Mouse (Mus musculus) hindbrain, embryonic 11.5 days (tissue): ENCODE results near the gene Sacs. TPM values are rescaled to one million over a fixed set of nuclear protein-coding genes. Genes with fewer than 3 reads are reported as not detected.

ENCODE experiments used
- ATAC-seq: fragments of 200-750 bp; cut with Nextera tagmentation; 2 replicates; pipeline ENCODE4 v1.8.0; 2017; ENCODE audit warnings: mild to moderate bottlenecking, moderate TSS enrichment, moderate library complexity; ENCODE audit not compliant: low FRiP score
- DNase-seq: peaks from one replicate; pipeline ENCODE4 v3.0.0-alpha.2; 2015; ENCODE audit warnings: low spot score
- H3K27ac ChIP-seq: fragments of 300-500 bp; sonication (generic); 2 replicates; pipeline ENCODE4 v1.5.1; 2014; ENCODE audit warnings: mild to moderate bottlenecking, low read depth, low read length
- H3K27me3 ChIP-seq: fragments of 300-500 bp; sonication (generic); 2 replicates; pipeline ENCODE4 v1.6.1; 2014; ENCODE audit warnings: mild to moderate bottlenecking, low read length, moderate library complexity, mixed read lengths; ENCODE audit not compliant: control insufficient read depth, insufficient read depth
- H3K36me3 ChIP-seq: fragments of 300-500 bp; sonication (generic); 2 replicates; pipeline ENCODE4 v1.6.1; 2014; ENCODE audit warnings: mild to moderate bottlenecking, low read length, moderate library complexity, mixed read lengths; ENCODE audit not compliant: control insufficient read depth, insufficient read depth
- H3K4me1 ChIP-seq: fragments of 300-500 bp; sonication (generic); replicated peaks from 2 replicates; pipeline ENCODE4 v1.6.1; 2014; ENCODE audit warnings: low read length, mixed read lengths; ENCODE audit not compliant: control insufficient read depth, insufficient read depth
- H3K4me2 ChIP-seq: fragments of 300-500 bp; sonication (generic); replicated peaks from 2 replicates; pipeline ENCODE4 v1.6.1; 2014; ENCODE audit warnings: mild to moderate bottlenecking, low read depth, low read length
- H3K4me3 ChIP-seq: fragments of 300-500 bp; sonication (generic); 2 replicates; pipeline ENCODE4 v1.5.1; 2014; ENCODE audit warnings: low read depth, low read length
- H3K9ac ChIP-seq: fragments of 300-500 bp; sonication (generic); 2 replicates; pipeline ENCODE4 v1.6.1; 2014; ENCODE audit warnings: low read depth, low read length
- H3K9me3 ChIP-seq: fragments of 300-500 bp; sonication (generic); 2 replicates; pipeline ENCODE4 v1.6.1; 2016; ENCODE audit warnings: low read length; ENCODE audit not compliant: control insufficient read depth
- WGBS: fragments of 180-500 bp; shearing (Covaris S2); extraction: QIAGEN DNeasy Blood & Tissue Kit; methylation state at CpG from one replicate; pipeline ENCODE4 v1.1.7; 2014; 5-methylcytosine and 5-hydroxymethylcytosine counted together
- polyA plus RNA-seq: library from polyadenylated mRNA; unstranded; fragments of >200 nt; fragmentation: Nextera tagmentation; extraction: Ambion mirVana; gene quantifications from 2 replicates; pipeline ENCODE4 v1.2.1, GENCODE M21; 2014

Gene Sacs
- polyA plus RNA-seq, 1 experiment from 2014 or later = 8.3 TPM

DNA sequence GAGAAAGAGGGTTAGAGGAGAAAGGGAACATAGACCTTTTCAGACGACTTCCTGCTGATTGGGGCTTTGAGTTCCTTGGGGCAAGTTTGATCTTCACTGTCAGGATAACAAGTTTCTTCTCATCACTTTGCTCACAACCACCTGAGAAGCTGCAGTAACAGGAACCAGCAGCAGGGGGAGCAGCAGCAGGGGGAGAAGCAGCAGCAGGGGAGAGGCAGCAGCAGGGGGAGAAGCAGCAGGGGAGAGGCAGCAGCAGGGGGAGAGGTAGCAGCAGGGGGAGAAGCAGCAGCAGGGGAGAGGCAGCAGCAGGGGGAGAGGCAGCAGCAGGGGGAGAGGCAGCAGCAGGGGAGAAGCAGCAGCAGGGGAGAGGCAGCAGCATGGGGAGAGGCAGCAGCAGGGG, 139.0 kb downstream of the Sacs start:
- Histone ChIP-seq H3K9me3 (no peaks in the 10 kb centered on the region), H3K4me3 (no peak overlapping the region), H3K4me2 (no peak overlapping the region), H3K27me3 (peaks cover 16% of the 10 kb centered on the region), H3K36me3 (no peaks in the 10 kb centered on the region), H3K4me1 (no peaks in the 10 kb centered on the region), H3K27ac (no peak overlapping the region), H3K9ac (no peak overlapping the region)
- DNase-seq (peak; percentile 54), ATAC-seq (no peak)
- 38% methylated on average over 1 of the region's 1 CpGs for WGBS

DNA sequence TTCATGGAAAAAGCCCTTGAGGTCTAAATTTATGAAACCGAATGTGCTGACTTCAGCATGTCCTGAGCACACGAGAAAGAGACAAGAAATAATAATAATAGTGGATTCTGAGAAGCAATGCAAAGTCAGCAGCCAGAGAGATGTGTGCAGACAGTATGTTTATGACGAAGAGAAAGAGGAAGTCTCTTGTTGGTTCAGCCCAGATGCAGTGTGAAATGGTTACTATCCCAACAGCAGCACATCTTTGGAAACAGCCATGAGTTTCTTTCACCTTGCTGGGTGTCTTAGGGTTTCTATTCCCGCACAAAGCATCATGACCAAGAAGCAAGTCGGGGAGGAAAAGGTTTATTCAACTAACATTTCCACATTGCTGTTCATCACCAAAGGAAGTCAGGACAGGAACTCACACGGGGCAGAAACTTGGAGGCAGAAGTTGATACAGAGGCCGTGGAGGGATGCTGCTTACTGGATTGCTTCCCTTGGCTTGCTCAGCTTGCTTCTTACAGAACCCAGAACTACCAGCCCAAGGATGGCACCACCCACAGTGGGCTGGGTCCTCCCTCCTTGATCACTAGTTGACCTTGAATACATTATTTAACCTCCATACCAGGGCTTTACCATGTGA, 140.5 kb downstream of the Sacs start:
- H3K27ac ChIP-seq = no peak overlapping the region
- no peaks in the 10 kb centered on the region for H3K9me3 ChIP-seq
- ATAC-seq = no peak
- H3K4me3 ChIP-seq = no peak overlapping the region
- no peak overlapping the region for H3K4me2 ChIP-seq
- H3K27me3 ChIP-seq = peaks cover 16% of the 10 kb centered on the region
- H3K9ac ChIP-seq = no peak overlapping the region
- no peaks in the 10 kb centered on the region for H3K4me1 ChIP-seq
- DNase-seq = no peak
- WGBS = 89% methylated on average over 7 of the region's 7 CpGs
- H3K36me3 ChIP-seq = no peaks in the 10 kb centered on the region

DNA sequence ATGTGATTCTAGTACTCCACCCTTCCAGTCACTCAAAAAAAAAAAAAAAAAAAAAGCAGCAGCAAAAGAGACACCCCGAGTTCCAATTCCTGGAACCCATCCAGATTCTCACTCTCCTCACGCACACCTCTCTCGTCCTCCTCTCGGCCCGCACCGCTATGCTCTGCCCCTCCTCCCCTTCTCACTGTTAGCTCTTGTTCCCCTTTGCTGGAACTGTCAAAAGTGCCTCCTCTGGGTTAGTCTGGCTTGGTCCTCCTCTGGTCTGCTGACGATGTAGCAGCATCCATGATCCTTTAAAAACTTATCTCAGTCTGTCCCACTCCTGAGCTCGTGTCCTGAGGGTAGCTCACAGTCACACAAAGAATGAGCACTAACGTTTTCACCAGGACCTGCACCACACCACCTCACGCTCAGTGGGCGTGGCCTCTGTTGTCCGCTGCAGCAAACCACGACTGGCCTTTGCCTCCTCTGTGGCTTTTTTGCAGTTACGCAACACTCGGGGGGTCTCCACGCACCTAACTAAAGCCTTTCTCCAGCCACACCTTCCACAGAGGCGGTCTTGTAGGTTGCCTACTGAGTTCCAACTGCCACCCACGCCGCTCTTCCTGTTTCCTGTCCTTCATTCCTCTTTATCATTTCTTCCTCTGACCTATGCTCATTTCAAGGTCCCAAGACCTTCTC, 150.5 kb downstream of the Sacs start:
- Histone ChIP-seq H3K27me3 (no peaks in the 10 kb centered on the region), H3K4me3 (no peak overlapping the region), H3K9ac (no peak overlapping the region), H3K9me3 (no peaks in the 10 kb centered on the region), H3K4me2 (no peak overlapping the region), H3K36me3 (no peaks in the 10 kb centered on the region), H3K27ac (no peak overlapping the region), H3K4me1 (no peaks in the 10 kb centered on the region)
- no peak for ATAC-seq
- DNase-seq = no peak
- 73% methylated on average over 19 of the region's 19 CpGs for WGBS

Other genes starting within 250 kb of the Sacs start
- gene Tnfrsf19, start 92.0 kb upstream of the Sacs start, polyA plus RNA-seq = 55.0 and 59.6 TPM in 2 replicates
- gene Sgcg, start 120.0 kb downstream of the Sacs start, polyA plus RNA-seq = 0.19 and 0.61 TPM in 2 replicates
- gene Arl11, start 171.3 kb downstream of the Sacs start, polyA plus RNA-seq = 0.56 and 0.66 TPM in 2 replicates
- 9.2 and 10.3 TPM in 2 replicates for gene Ebpl, start 222.0 kb downstream of the Sacs start, polyA plus RNA-seq